Mouse (Mus musculus) lung, adult 2 months (tissue): ENCODE measurements around the gene Tut1. TPM values are rescaled to one million over a fixed set of nuclear protein-coding genes. Genes with fewer than 3 reads are reported as not detected.
A peak's percentile ranks its signal among the peaks of the same experiment; 100 is the strongest.
"Not testable (repeated sequence)": the region's sequence is repeated elsewhere in the genome, so short reads cannot be mapped to it uniquely, and the experiment has no call there.

Experiments
- DNase-seq: peaks from one replicate; pipeline ENCODE4 v3.0.0; 2022
- H3K4me1 ChIP-seq: fragments of 200-500 bp; 2 replicates; pipeline ENCODE4 v1.6.1; 2011; ENCODE audit warnings: low read length; ENCODE audit not compliant: control insufficient read depth, insufficient read depth
- H3K4me3 ChIP-seq: fragments of 200-500 bp; replicated peaks from 2 replicates; pipeline ENCODE3; 2011; ENCODE audit warnings: low read depth, mild to moderate bottlenecking, control low read depth, low read length; ENCODE audit errors: extremely low read depth
- CTCF ChIP-seq: fragments of 200-500 bp; IDR thresholded peaks from 2 replicates; pipeline ENCODE4 v1.5.1; 2011; ENCODE audit warnings: mild to moderate bottlenecking, low read length, control low read depth; ENCODE audit not compliant: insufficient read depth
- POLR2A ChIP-seq: fragments of 200-500 bp; IDR thresholded peaks from 2 replicates; pipeline ENCODE4 v1.6.1; 2011; ENCODE audit warnings: low read depth, mild to moderate bottlenecking, control low read depth, low read length, borderline replicate concordance; ENCODE audit errors: extremely low read depth
- WGBS: fragments of 180-500 bp; shearing (Covaris S2); methylation state at CpG from one replicate; pipeline ENCODE4 v1.1.7; 2018; 5-methylcytosine and 5-hydroxymethylcytosine counted together
- polyA plus RNA-seq: library from polyadenylated mRNA; depleted of rRNA; stranded (reverse); fragments of >200 nt; gene quantifications from 2 replicates; pipeline ENCODE4 v1.2.3, GENCODE M21; 2012; rRNA removed

The Tut1 gene
- polyA plus RNA-seq, 1 experiment: 17.9 TPM

GRCm38 (mm10) chr19:8994813-8995607 is 41.4 kb downstream of the Tut1 start:
- peaks cover 41% of the 10 kb centered on the region for H3K4me1 ChIP-seq
- 35% methylated on average over 10 of the region's 10 CpGs for whole genome bisulfite sequencing
- DNase-seq: no peak
- no peak overlapping the region for H3K4me3 ChIP-seq
- TF ChIP-seq CTCF (no peak), POLR2A (no peak)

DNA sequence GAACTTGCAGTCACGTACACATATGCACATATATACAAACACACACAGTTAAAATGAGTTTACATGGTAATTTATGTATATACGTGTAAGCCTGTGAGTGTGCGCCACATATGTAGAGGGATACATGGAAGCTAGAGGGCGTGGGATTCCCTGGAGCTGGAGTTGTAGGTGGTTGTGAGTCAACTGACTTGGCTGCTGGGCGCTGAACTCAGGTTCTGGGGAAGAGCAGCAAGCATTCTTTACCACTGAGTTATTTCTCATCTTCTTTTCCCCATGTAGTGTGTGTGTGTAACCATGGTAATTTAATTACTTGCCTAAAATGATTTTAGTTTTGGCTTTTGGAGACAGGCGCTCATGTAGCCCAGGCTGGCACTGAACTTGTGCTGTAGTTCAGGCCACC is 43.0 kb downstream of the Tut1 start:
- 78% methylated on average over 6 of the region's 6 CpGs for WGBS
- no peak for TF ChIP-seq CTCF
- TF ChIP-seq POLR2A: no peak
- peaks cover 41% of the 10 kb centered on the region for H3K4me1 ChIP-seq

GRCm38 (mm10) chr19:8997546-8997945 is 43.9 kb downstream of the Tut1 start:
- peak; percentile 88 for DNase-seq
- H3K4me1 ChIP-seq: peaks cover 41% of the 10 kb centered on the region
- no peak overlapping the region for H3K4me3 ChIP-seq
- WGBS: 6% methylated on average over 4 of the region's 4 CpGs
- TF ChIP-seq POLR2A (0 out of 2 replicates have a peak, but pooled peaks have one; percentile 20), CTCF (no peak)

More for the DNA sequence above, 43.0 kb downstream of the Tut1 start:
- no peak overlapping the region for H3K4me3 ChIP-seq
- no peak for DNase-seq

DNA sequence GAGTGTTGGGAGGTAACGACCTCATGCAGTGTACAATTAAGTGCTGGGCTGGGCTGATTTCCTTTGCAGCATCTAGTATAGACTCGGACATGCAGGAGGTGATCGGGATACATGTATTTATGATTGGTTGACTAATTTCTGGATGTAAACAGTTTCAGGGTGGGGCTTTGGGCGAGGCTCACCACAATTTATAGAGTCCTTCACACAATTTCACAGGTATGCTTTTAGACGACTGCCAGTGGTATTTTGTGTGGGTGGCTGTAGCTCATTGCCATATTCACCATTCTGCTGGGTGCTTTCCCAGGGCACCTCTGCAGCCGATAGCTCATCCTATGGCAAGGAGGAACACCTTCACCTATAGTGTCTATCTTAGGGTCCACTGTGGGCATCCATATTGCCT is 44.9 kb downstream of the Tut1 start:
- 48% methylated on average over 6 of the region's 6 CpGs for WGBS

GRCm38 (mm10) chr19:8999223-8999622 is 45.6 kb downstream of the Tut1 start:
- TF ChIP-seq CTCF: no peak
- no peak for TF ChIP-seq POLR2A
- Histone ChIP-seq H3K4me1 (peaks cover 34% of the 10 kb centered on the region), H3K4me3 (no peak overlapping the region)
- WGBS: 61% methylated on average over 4 of the region's 4 CpGs
- no peak for DNase-seq

More for the DNA sequence above, 44.9 kb downstream of the Tut1 start:
- TF ChIP-seq POLR2A: no peak
- no peak for TF ChIP-seq CTCF
- H3K4me1 ChIP-seq: peaks cover 35% of the 10 kb centered on the region
- no peak overlapping the region for H3K4me3 ChIP-seq
- DNase-seq: no peak

GRCm38 (mm10) chr19:9006915-9007314 is 53.3 kb downstream of the Tut1 start:
- not testable (repeated sequence) for H3K4me1 ChIP-seq, H3K4me3 ChIP-seq, DNase-seq
- WGBS: 99% methylated on average over 2 of the region's 2 CpGs

Other genes with a start within 250 kb of the Tut1 start
- gene Slc3a2, start 230.5 kb upstream of the Tut1 start, polyA plus RNA-seq: 263 and 265 TPM in 2 replicates
- 19.5 and 21.3 TPM in 2 replicates for gene Wdr74, start 218.0 kb upstream of the Tut1 start, polyA plus RNA-seq
- not detected in 2 replicates for gene 1700092M07Rik, start 213.1 kb upstream of the Tut1 start, polyA plus RNA-seq
- gene Stx5a, start 212.4 kb upstream of the Tut1 start, polyA plus RNA-seq: 79.0 and 88.0 TPM in 2 replicates
- gene Nxf1, start 196.8 kb upstream of the Tut1 start, polyA plus RNA-seq: 61.4 and 85.3 TPM in 2 replicates
- 188 and 217 TPM in 2 replicates for gene Tmem223, start 182.9 kb upstream of the Tut1 start, polyA plus RNA-seq
- gene Tmem179b, start 179.4 kb upstream of the Tut1 start, polyA plus RNA-seq: 88.7 and 103 TPM in 2 replicates
- gene Taf6l, start 167.4 kb upstream of the Tut1 start, polyA plus RNA-seq: 8.6 and 9.0 TPM in 2 replicates
- 26.2 and 42.5 TPM in 2 replicates for gene Polr2g, start 155.3 kb upstream of the Tut1 start, polyA plus RNA-seq
- 1.9 and 2.3 TPM in 2 replicates for gene Zbtb3, start 151.3 kb upstream of the Tut1 start, polyA plus RNA-seq
- gene Ttc9c, start 134.5 kb upstream of the Tut1 start, polyA plus RNA-seq: 8.5 and 12.8 TPM in 2 replicates
- 25.4 and 28.0 TPM in 2 replicates for gene Hnrnpul2, start 133.8 kb upstream of the Tut1 start, polyA plus RNA-seq
- not detected in 2 replicates for gene AC129217.1, start 124.1 kb upstream of the Tut1 start, polyA plus RNA-seq
- gene Bscl2, start 116.4 kb upstream of the Tut1 start, polyA plus RNA-seq: 140 and 164 TPM in 2 replicates
- gene Gng3, start 114.7 kb upstream of the Tut1 start, polyA plus RNA-seq: 0.11 and 0.19 TPM in 2 replicates
- 2.1 and 3.4 TPM in 2 replicates for gene Lrrn4cl, start 103.1 kb upstream of the Tut1 start, polyA plus RNA-seq
- 84.2 and 101 TPM in 2 replicates for gene Ubxn1, start 82.4 kb upstream of the Tut1 start, polyA plus RNA-seq
- 26.2 and 37.6 TPM in 2 replicates for gene Uqcc3, start 72.9 kb upstream of the Tut1 start, polyA plus RNA-seq
- gene Lbhd1, start 70.1 kb upstream of the Tut1 start, polyA plus RNA-seq: 0.58 and 1.7 TPM in 2 replicates
- gene Gm49403, start 69.9 kb upstream of the Tut1 start, polyA plus RNA-seq: not detected in 2 replicates
- 11.8 and 15.4 TPM in 2 replicates for gene 1810009A15Rik, start 65.0 kb upstream of the Tut1 start, polyA plus RNA-seq
- not detected in 2 replicates for gene Gm49416, start 64.9 kb upstream of the Tut1 start, polyA plus RNA-seq
- 18.5 and 22.2 TPM in 2 replicates for gene Ints5, start 60.8 kb upstream of the Tut1 start, polyA plus RNA-seq
- gene Ganab, start 55.8 kb upstream of the Tut1 start, polyA plus RNA-seq: 83.8 and 124 TPM in 2 replicates
- gene B3gat3, start 33.5 kb upstream of the Tut1 start, polyA plus RNA-seq: 92.3 and 107 TPM in 2 replicates
- gene Rom1, start 24.5 kb upstream of the Tut1 start, polyA plus RNA-seq: 11.3 and 14.1 TPM in 2 replicates
- 50.5 and 65.5 TPM in 2 replicates for gene Eml3, start 24.3 kb upstream of the Tut1 start, polyA plus RNA-seq
- 20.0 and 26.9 TPM in 2 replicates for gene Mta2, start 12.0 kb upstream of the Tut1 start, polyA plus RNA-seq
- gene Eef1g, start 13.2 kb downstream of the Tut1 start, polyA plus RNA-seq: 121 and 206 TPM in 2 replicates
- gene Ahnak, start 35.4 kb downstream of the Tut1 start, polyA plus RNA-seq: 56.3 and 84.7 TPM in 2 replicates
- 138,577 and 142,361 TPM in 2 replicates for gene Scgb1a1, start 134.1 kb downstream of the Tut1 start, polyA plus RNA-seq
- 1.4 and 2.2 TPM in 2 replicates for gene Asrgl1, start 181.8 kb downstream of the Tut1 start, polyA plus RNA-seq